Mouse (Mus musculus): ENCODE measurements around the gene Man1a.

- no peak for TF ChIP-seq CTCF (IDR thresholded peaks at IDR 0.05; ENCODE audit: low read depth)
- no peak for TF ChIP-seq EP300 (IDR thresholded peaks at IDR 0.05; ENCODE audit: low read depth)
These were observed 15.2 kb downstream of the Man1a start for GRCm38 (mm10) chr10:54061159-54061558.

Measured in heart, postnatal 0 days (tissue).